Mouse (Mus musculus) limb, embryonic 10.5 days (tissue): ENCODE measurements around the gene Scyl2. TPM values are rescaled to one million over a fixed set of nuclear protein-coding genes. Genes with fewer than 3 reads are reported as not detected.

ENCODE experiments used
- DNase-seq: peaks from one replicate; pipeline ENCODE4 v3.0.0-alpha.2; 2017; ENCODE audit warnings: low spot score
- H3K27ac ChIP-seq: fragments of 300-500 bp; sonication (generic); 2 replicates; pipeline ENCODE4 v1.5.1; 2016; ENCODE audit warnings: mild to moderate bottlenecking
- H3K27me3 ChIP-seq: fragments of 300-500 bp; sonication (generic); 2 replicates; pipeline ENCODE4 v1.6.1; 2016; ENCODE audit warnings: low read depth, mild to moderate bottlenecking; ENCODE audit not compliant: poor library complexity, severe bottlenecking
- H3K36me3 ChIP-seq: fragments of 300-500 bp; sonication (generic); 2 replicates; pipeline ENCODE4 v1.6.1; 2016; ENCODE audit warnings: mild to moderate bottlenecking, moderate library complexity
- H3K4me1 ChIP-seq: fragments of 300-500 bp; sonication (generic); 2 replicates; pipeline ENCODE4 v1.6.1; 2016
- H3K4me3 ChIP-seq: fragments of 300-500 bp; sonication (generic); 2 replicates; pipeline ENCODE4 v1.5.1; 2016; ENCODE audit warnings: mild to moderate bottlenecking, moderate library complexity
- H3K9me3 ChIP-seq: fragments of 300-500 bp; sonication (generic); replicated peaks from 2 replicates; pipeline ENCODE4 v1.6.1; 2016; ENCODE audit warnings: mild to moderate bottlenecking
- WGBS: fragments of 180-500 bp; shearing (Covaris S2); methylation state at CpG from one replicate; pipeline ENCODE4 v1.1.7; 2016; 5-methylcytosine and 5-hydroxymethylcytosine counted together
- polyA plus RNA-seq: library from polyadenylated mRNA; unstranded; fragments of >200 nt; fragmentation: Nextera tagmentation; extraction: Ambion mirVana; gene quantifications from 2 replicates; pipeline ENCODE4 v1.2.1, GENCODE M21; 2016

Gene Scyl2
- polyA plus RNA-seq, 1 experiment from 2014 or later = 9.0 TPM

GRCm38 (mm10) chr10:89667571-89667970 is 18.5 kb downstream of the Scyl2 start:
- Histone ChIP-seq H3K4me1 (no peaks in the 10 kb centered on the region), H3K27me3 (no peaks in the 10 kb centered on the region), H3K27ac (no peak overlapping the region), H3K36me3 (peaks cover 11% of the 10 kb centered on the region), H3K9me3 (no peaks in the 10 kb centered on the region), H3K4me3 (no peak overlapping the region)
- no peak for DNase-seq
- 85% methylated on average over 7 of the region's 7 CpGs for WGBS

GRCm38 (mm10) chr10:89665679-89666078 is 20.4 kb downstream of the Scyl2 start:
- WGBS = 94% methylated on average over 9 of the region's 9 CpGs
- no peak for DNase-seq
- no peak overlapping the region for H3K27ac ChIP-seq

GRCm38 (mm10) chr10:89664977-89665645 is 21.0 kb downstream of the Scyl2 start:
- no peak overlapping the region for H3K4me3 ChIP-seq
- no peaks in the 10 kb centered on the region for H3K27me3 ChIP-seq
- no peak overlapping the region for H3K27ac ChIP-seq
- no peaks in the 10 kb centered on the region for H3K4me1 ChIP-seq
- peaks cover 26% of the 10 kb centered on the region for H3K36me3 ChIP-seq
- 97% methylated on average over 8 of the region's 8 CpGs for WGBS
- DNase-seq = no peak
- H3K9me3 ChIP-seq = no peaks in the 10 kb centered on the region

More at GRCm38 (mm10) chr10:89665679-89666078, 20.4 kb downstream of the Scyl2 start:
- no peaks in the 10 kb centered on the region for H3K27me3 ChIP-seq
- peaks cover 22% of the 10 kb centered on the region for H3K36me3 ChIP-seq
- no peaks in the 10 kb centered on the region for H3K9me3 ChIP-seq
- no peaks in the 10 kb centered on the region for H3K4me1 ChIP-seq
- H3K4me3 ChIP-seq = no peak overlapping the region

- Histone ChIP-seq H3K4me1 (no peaks in the 10 kb centered on the region), H3K9me3 (no peaks in the 10 kb centered on the region), H3K27me3 (no peaks in the 10 kb centered on the region), H3K4me3 (no peak overlapping the region), H3K36me3 (peaks cover 78% of the 10 kb centered on the region), H3K27ac (no peak overlapping the region)
- no peak for DNase-seq
- 94% methylated on average over 5 of the region's 5 CpGs for WGBS
Measured at GRCm38 (mm10) chr10:89656366-89656765, 29.7 kb downstream of the Scyl2 start.

GRCm38 (mm10) chr10:89652912-89653311 is 33.2 kb downstream of the Scyl2 start:
- H3K27me3 ChIP-seq = no peaks in the 10 kb centered on the region
- peaks cover 74% of the 10 kb centered on the region for H3K36me3 ChIP-seq
- H3K27ac ChIP-seq = no peak overlapping the region
- H3K4me3 ChIP-seq = no peak overlapping the region
- no peak for DNase-seq
- H3K4me1 ChIP-seq = no peaks in the 10 kb centered on the region
- 90% methylated on average over 8 of the region's 8 CpGs for WGBS
- no peaks in the 10 kb centered on the region for H3K9me3 ChIP-seq

- Histone ChIP-seq H3K4me1 (no peaks in the 10 kb centered on the region), H3K27ac (no peak overlapping the region), H3K4me3 (no peak overlapping the region), H3K9me3 (no peaks in the 10 kb centered on the region), H3K36me3 (peaks cover 68% of the 10 kb centered on the region), H3K27me3 (no peaks in the 10 kb centered on the region)
- no peak for DNase-seq
- WGBS = 81% methylated on average over 1 of the region's 1 CpGs
Measured at GRCm38 (mm10) chr10:89651691-89652090, 34.4 kb downstream of the Scyl2 start.

GRCm38 (mm10) chr10:89646918-89647317 is 39.2 kb downstream of the Scyl2 start:
- DNase-seq = no peak
- H3K27me3 ChIP-seq = no peaks in the 10 kb centered on the region
- 88% methylated on average over 9 of the region's 9 CpGs for WGBS
- peaks cover 73% of the 10 kb centered on the region for H3K36me3 ChIP-seq
- no peaks in the 10 kb centered on the region for H3K9me3 ChIP-seq
- no peak overlapping the region for H3K27ac ChIP-seq
- H3K4me1 ChIP-seq = no peaks in the 10 kb centered on the region
- no peak overlapping the region for H3K4me3 ChIP-seq

GRCm38 (mm10) chr10:89637001-89637400 is 49.1 kb downstream of the Scyl2 start:
- H3K36me3 ChIP-seq = peaks cover 27% of the 10 kb centered on the region
- no peaks in the 10 kb centered on the region for H3K4me1 ChIP-seq
- H3K27ac ChIP-seq = no peak overlapping the region
- no peak for DNase-seq
- no peaks in the 10 kb centered on the region for H3K9me3 ChIP-seq
- H3K27me3 ChIP-seq = no peaks in the 10 kb centered on the region
- H3K4me3 ChIP-seq = no peak overlapping the region
- WGBS = 88% methylated on average over 3 of the region's 3 CpGs

GRCm38 (mm10) chr10:89635018-89635417 is 51.1 kb downstream of the Scyl2 start:
- WGBS = 90% methylated on average over 5 of the region's 5 CpGs
- Histone ChIP-seq H3K4me3 (no peak overlapping the region), H3K4me1 (no peaks in the 10 kb centered on the region), H3K36me3 (peaks cover 7% of the 10 kb centered on the region), H3K9me3 (no peaks in the 10 kb centered on the region), H3K27me3 (no peaks in the 10 kb centered on the region), H3K27ac (no peak overlapping the region)
- DNase-seq = no peak

GRCm38 (mm10) chr10:89633736-89634426 is 52.2 kb downstream of the Scyl2 start:
- Histone ChIP-seq H3K36me3 (no peaks in the 10 kb centered on the region), H3K27me3 (no peaks in the 10 kb centered on the region), H3K4me3 (no peak overlapping the region), H3K4me1 (no peaks in the 10 kb centered on the region), H3K27ac (no peak overlapping the region), H3K9me3 (no peaks in the 10 kb centered on the region)
- no peak for DNase-seq
- WGBS = 93% methylated on average over 7 of the region's 7 CpGs

GRCm38 (mm10) chr10:89633121-89633520 is 53.0 kb downstream of the Scyl2 start:
- WGBS = 95% methylated on average over 4 of the region's 4 CpGs
- Histone ChIP-seq H3K9me3 (no peaks in the 10 kb centered on the region), H3K27me3 (no peaks in the 10 kb centered on the region), H3K4me3 (no peak overlapping the region), H3K36me3 (no peaks in the 10 kb centered on the region), H3K4me1 (no peaks in the 10 kb centered on the region), H3K27ac (no peak overlapping the region)
- no peak for DNase-seq

GRCm38 (mm10) chr10:89631831-89632230 is 54.3 kb downstream of the Scyl2 start:
- Histone ChIP-seq H3K4me1 (no peaks in the 10 kb centered on the region), H3K9me3 (no peaks in the 10 kb centered on the region), H3K4me3 (no peak overlapping the region), H3K36me3 (no peaks in the 10 kb centered on the region), H3K27ac (no peak overlapping the region), H3K27me3 (no peaks in the 10 kb centered on the region)
- DNase-seq = no peak
- 76% methylated on average over 5 of the region's 5 CpGs for WGBS

GRCm38 (mm10) chr10:89630564-89630963 is 55.5 kb downstream of the Scyl2 start:
- WGBS = 97% methylated on average over 1 of the region's 1 CpGs
- no peaks in the 10 kb centered on the region for H3K9me3 ChIP-seq
- no peaks in the 10 kb centered on the region for H3K4me1 ChIP-seq
- no peak overlapping the region for H3K27ac ChIP-seq
- no peak overlapping the region for H3K4me3 ChIP-seq
- H3K36me3 ChIP-seq = no peaks in the 10 kb centered on the region
- no peaks in the 10 kb centered on the region for H3K27me3 ChIP-seq
- DNase-seq = no peak
